Mouse (Mus musculus) neural tube, embryonic 11.5 days (tissue): ENCODE results near the gene Cpxm1. TPM values are rescaled to one million over a fixed set of nuclear protein-coding genes. Genes with fewer than 3 reads are reported as not detected.
"Not testable (repeated sequence)": the region's sequence is repeated elsewhere in the genome, so short reads cannot be mapped to it uniquely, and the experiment has no call there.

ENCODE experiments used
- ATAC-seq: fragments of 200-750 bp; cut with Nextera tagmentation; 2 replicates; pipeline ENCODE4 v1.8.0; 2017; ENCODE audit warnings: moderate number of reproducible peaks, mild to moderate bottlenecking, moderate TSS enrichment, moderate library complexity; ENCODE audit not compliant: insufficient read depth, low FRiP score, low TSS enrichment
- DNase-seq: peaks from one replicate; pipeline ENCODE4 v3.0.0-alpha.2; 2015; ENCODE audit warnings: low spot score
- H3K27ac ChIP-seq: fragments of 300-500 bp; sonication (generic); 2 replicates; pipeline ENCODE4 v1.5.1; 2014; ENCODE audit warnings: low read depth, mild to moderate bottlenecking, low read length
- H3K27me3 ChIP-seq: fragments of 300-500 bp; sonication (generic); 2 replicates; pipeline ENCODE4 v1.6.1; 2014; ENCODE audit warnings: mild to moderate bottlenecking, low read length, mixed read lengths; ENCODE audit not compliant: control insufficient read depth, insufficient read depth
- H3K36me3 ChIP-seq: fragments of 300-500 bp; sonication (generic); 2 replicates; pipeline ENCODE4 v1.6.1; 2014; ENCODE audit warnings: mild to moderate bottlenecking, low read length, moderate library complexity, mixed read lengths; ENCODE audit not compliant: control insufficient read depth, insufficient read depth
- H3K4me1 ChIP-seq: fragments of 300-500 bp; sonication (generic); 2 replicates; pipeline ENCODE4 v1.6.1; 2014; ENCODE audit warnings: low read length, mixed read lengths; ENCODE audit not compliant: control insufficient read depth, insufficient read depth
- H3K4me2 ChIP-seq: fragments of 300-500 bp; sonication (generic); 2 replicates; pipeline ENCODE4 v1.6.1; 2014; ENCODE audit warnings: low read depth, mild to moderate bottlenecking, moderate library complexity
- H3K4me3 ChIP-seq: fragments of 300-500 bp; sonication (generic); 2 replicates; pipeline ENCODE4 v1.5.1; 2014; ENCODE audit warnings: low read depth, low read length
- H3K9ac ChIP-seq: fragments of 300-500 bp; sonication (generic); 2 replicates; pipeline ENCODE4 v1.6.1; 2014; ENCODE audit warnings: mild to moderate bottlenecking, low read length
- H3K9me3 ChIP-seq: fragments of 300-500 bp; sonication (generic); 2 replicates; pipeline ENCODE4 v1.6.1; 2016; ENCODE audit warnings: low read length; ENCODE audit not compliant: control insufficient read depth
- WGBS: fragments of 180-500 bp; shearing (Covaris S2); extraction: QIAGEN DNeasy Blood & Tissue Kit; methylation state at CpG from one replicate; pipeline ENCODE4 v1.1.7; 2014; 5-methylcytosine and 5-hydroxymethylcytosine counted together
- polyA plus RNA-seq: library from polyadenylated mRNA; unstranded; fragments of >200 nt; fragmentation: Nextera tagmentation; extraction: Ambion mirVana; gene quantifications from 2 replicates; pipeline ENCODE4 v1.2.1, GENCODE M21; 2014

Cpxm1 gene
- polyA plus RNA-seq, 1 experiment from 2014 or later, result 32.3 TPM

DNA sequence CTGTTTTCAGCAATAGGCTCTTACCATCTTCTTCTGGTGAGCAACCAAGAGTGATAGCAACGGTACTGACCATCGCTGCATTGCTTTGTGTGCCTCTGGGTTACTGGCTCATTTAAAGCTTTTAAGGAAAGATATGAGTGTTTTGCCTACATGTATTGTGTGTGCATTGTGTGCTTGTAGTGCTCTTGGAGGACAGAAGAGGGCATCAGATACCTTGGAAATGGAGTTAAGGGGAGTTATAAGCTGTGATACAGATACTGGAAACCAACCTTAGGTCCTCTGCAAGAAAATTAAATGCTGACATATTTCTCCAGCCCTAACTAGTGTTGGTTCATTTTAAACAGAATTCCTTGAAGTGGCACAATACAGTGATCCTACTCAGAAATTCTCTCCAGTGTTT lies 8.6 kb downstream of the Cpxm1 start:
- 78% methylated on average over 2 of the region's 2 CpGs for WGBS
- no peak overlapping the region for H3K27ac ChIP-seq
- ATAC-seq, result no peak
- peaks cover 2% of the 10 kb centered on the region for H3K36me3 ChIP-seq
- H3K9me3 ChIP-seq, result no peaks in the 10 kb centered on the region
- no peaks in the 10 kb centered on the region for H3K27me3 ChIP-seq
- no peak overlapping the region for H3K4me2 ChIP-seq
- no peak overlapping the region for H3K9ac ChIP-seq
- no peak for DNase-seq
- H3K4me3 ChIP-seq, result no peak overlapping the region
- no peaks in the 10 kb centered on the region for H3K4me1 ChIP-seq

DNA sequence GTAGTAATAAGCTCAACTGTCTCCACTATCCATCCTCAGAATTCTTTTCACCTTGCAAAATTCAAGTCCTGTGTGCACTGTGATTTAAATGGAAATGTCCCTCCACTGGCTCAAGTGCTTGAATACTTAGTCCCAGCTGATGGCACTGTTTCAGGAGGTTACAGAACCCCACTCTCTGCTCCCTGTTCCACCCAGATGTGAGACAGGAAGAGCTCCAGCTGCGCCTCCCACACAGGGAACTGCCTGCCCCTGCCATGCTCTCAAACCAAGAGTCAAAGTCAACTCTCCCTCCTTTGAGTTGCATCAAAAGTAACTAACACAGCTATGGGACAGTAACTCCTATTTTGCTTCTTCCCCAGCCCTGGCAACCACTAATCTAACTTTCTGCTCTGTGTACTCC lies 11.2 kb downstream of the Cpxm1 start:
- no peak overlapping the region for H3K4me2 ChIP-seq
- no peak overlapping the region for H3K9ac ChIP-seq
- H3K36me3 ChIP-seq, result peaks cover 2% of the 10 kb centered on the region; the same call in 1 of the 2 replicates
- ATAC-seq, result no peak
- H3K9me3 ChIP-seq, result no peaks in the 10 kb centered on the region
- no peak overlapping the region for H3K27ac ChIP-seq
- H3K4me1 ChIP-seq, result no peaks in the 10 kb centered on the region
- no peak overlapping the region for H3K4me3 ChIP-seq
- whole genome bisulfite sequencing, result 67% methylated on average over 1 of the region's 1 CpGs
- DNase-seq, result no peak
- no peaks in the 10 kb centered on the region for H3K27me3 ChIP-seq

DNA sequence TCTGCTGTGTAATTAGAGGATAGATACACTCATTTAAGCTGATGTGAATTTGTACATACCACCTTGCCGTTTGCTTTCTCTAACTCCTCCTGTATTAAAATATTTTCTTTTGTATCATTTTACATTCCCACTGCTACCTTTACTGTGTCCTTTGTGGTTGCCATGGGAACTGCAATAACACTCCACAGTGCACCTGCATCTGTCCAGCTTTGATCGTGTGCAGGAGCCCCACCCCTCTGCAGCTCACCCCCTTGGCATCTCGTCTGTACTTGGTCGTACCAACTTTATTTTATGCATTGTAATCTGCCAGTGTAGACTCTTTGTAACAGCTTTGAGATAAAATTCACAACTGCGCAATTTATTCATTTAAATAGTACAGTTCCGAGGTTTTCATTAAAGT lies 13.5 kb downstream of the Cpxm1 start:
- 80% methylated on average over 6 of the region's 6 CpGs for WGBS
- no peak overlapping the region for H3K4me3 ChIP-seq
- no peaks in the 10 kb centered on the region for H3K27me3 ChIP-seq
- H3K36me3 ChIP-seq, result no peaks in the 10 kb centered on the region
- H3K9ac ChIP-seq, result no peak overlapping the region
- H3K27ac ChIP-seq, result no peak overlapping the region
- no peak for ATAC-seq
- no peaks in the 10 kb centered on the region for H3K9me3 ChIP-seq
- H3K4me2 ChIP-seq, result no peak overlapping the region
- no peaks in the 10 kb centered on the region for H3K4me1 ChIP-seq
- DNase-seq, result no peak

DNA sequence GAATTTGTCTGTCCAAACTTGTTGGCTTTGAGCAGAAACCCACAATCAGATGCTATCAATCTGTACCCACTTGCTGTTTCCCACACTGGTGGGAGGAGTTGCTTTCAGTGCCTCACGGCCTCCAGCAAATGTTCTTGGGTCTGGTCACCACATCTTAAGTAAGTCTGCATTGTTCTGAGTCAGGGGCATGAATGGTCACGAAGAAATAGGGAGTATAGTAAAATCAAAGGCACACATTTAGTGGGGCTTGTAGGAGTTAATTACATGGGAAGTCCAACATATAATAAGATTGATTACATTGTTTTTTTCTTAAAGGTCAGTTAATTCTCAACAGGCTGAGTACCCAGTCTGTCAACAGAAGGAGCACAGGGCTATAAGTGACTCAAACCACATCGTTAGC lies 14.2 kb downstream of the Cpxm1 start:
- no peaks in the 10 kb centered on the region for H3K36me3 ChIP-seq
- H3K4me2 ChIP-seq, result no peak overlapping the region
- no peaks in the 10 kb centered on the region for H3K27me3 ChIP-seq
- no peak for DNase-seq
- no peak for ATAC-seq
- H3K9ac ChIP-seq, result no peak overlapping the region
- WGBS, result 49% methylated on average over 3 of the region's 3 CpGs
- no peaks in the 10 kb centered on the region for H3K4me1 ChIP-seq
- no peak overlapping the region for H3K27ac ChIP-seq
- H3K4me3 ChIP-seq, result no peak overlapping the region
- H3K9me3 ChIP-seq, result no peaks in the 10 kb centered on the region

DNA sequence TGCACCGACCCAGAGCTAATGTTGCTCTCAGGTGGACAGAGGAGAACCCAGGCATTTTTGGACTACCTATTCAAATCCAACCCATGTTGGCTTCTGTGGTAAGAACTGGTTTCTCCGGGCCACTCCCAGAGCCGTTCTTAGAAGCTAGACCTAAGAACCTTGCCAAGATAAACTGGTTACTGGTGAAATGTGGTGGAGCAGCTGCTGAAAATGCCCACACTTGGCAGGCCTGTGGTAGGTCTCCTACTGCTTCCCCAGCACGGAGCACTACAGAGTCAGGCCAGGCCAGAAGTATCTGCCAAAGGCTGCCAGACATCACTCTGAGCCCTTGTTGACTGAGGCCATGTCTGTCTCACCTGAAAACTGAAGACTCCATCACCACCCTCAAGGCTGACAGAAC lies 22.4 kb downstream of the Cpxm1 start:
- Histone ChIP-seq H3K4me1 (no peaks in the 10 kb centered on the region), H3K4me3 (no peak overlapping the region), H3K4me2 (no peak overlapping the region), H3K9me3 (no peaks in the 10 kb centered on the region), H3K27ac (no peak overlapping the region), H3K27me3 (no peaks in the 10 kb centered on the region), H3K36me3 (no peaks in the 10 kb centered on the region), H3K9ac (no peak overlapping the region)
- no peak for DNase-seq
- no peak for ATAC-seq
- 88% methylated on average over 4 of the region's 4 CpGs for WGBS

DNA sequence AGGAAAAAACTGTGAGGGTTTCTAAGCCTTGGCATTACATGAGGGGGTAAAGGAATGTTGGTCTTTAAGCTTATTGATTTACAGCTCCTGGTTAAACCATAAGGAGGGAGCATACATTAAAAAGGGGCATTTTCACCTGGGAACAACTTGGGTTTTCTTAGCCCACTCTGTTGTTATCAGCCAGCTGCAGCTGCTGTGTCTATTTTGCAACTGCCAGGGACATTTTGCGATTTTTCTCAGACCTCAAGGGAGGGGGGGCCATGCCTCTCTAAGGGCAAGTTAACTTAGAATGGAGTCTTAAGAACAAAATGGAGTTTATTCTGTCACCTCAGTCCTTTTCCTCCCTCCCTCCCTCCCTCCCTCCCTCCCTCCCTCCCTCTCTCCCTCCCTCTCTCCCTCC lies 24.3 kb downstream of the Cpxm1 start:
- not testable (repeated sequence) for H3K4me1 ChIP-seq, DNase-seq, H3K27me3 ChIP-seq, H3K27ac ChIP-seq, H3K9me3 ChIP-seq, H3K9ac ChIP-seq, ATAC-seq, H3K4me3 ChIP-seq, H3K36me3 ChIP-seq, H3K4me2 ChIP-seq
- 74% methylated on average over 1 of the region's 1 CpGs for WGBS

DNA sequence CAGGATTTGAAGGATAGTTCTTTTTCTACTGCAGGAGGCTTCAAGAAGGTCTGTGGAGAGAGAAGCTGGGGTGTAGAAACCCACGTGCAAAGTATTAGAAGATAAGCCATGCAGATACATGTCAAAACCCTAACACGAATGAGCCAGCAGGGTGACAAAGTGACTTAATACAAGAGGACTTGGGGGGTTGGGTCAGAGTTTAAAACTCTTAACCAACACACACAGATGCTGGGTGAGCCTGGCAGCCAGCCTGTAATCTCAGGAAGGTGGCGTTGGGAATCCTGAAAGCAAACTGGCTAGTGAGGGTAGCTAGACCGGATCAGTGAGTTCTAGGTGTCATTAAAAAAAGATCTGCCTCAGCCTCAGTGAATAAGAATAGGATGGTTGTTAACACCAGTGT lies 30.0 kb downstream of the Cpxm1 start:
- no peaks in the 10 kb centered on the region for H3K9me3 ChIP-seq
- H3K9ac ChIP-seq, result no peak overlapping the region
- H3K27ac ChIP-seq, result no peak overlapping the region
- ATAC-seq, result no peak
- no peak for DNase-seq
- WGBS, result 66% methylated on average over 4 of the region's 4 CpGs
- H3K4me1 ChIP-seq, result no peaks in the 10 kb centered on the region; the same call in 1 of the 2 replicates
- no peaks in the 10 kb centered on the region for H3K36me3 ChIP-seq
- peaks cover 17% of the 10 kb centered on the region for H3K27me3 ChIP-seq
- H3K4me2 ChIP-seq, result no peak overlapping the region
- H3K4me3 ChIP-seq, result no peak overlapping the region

DNA sequence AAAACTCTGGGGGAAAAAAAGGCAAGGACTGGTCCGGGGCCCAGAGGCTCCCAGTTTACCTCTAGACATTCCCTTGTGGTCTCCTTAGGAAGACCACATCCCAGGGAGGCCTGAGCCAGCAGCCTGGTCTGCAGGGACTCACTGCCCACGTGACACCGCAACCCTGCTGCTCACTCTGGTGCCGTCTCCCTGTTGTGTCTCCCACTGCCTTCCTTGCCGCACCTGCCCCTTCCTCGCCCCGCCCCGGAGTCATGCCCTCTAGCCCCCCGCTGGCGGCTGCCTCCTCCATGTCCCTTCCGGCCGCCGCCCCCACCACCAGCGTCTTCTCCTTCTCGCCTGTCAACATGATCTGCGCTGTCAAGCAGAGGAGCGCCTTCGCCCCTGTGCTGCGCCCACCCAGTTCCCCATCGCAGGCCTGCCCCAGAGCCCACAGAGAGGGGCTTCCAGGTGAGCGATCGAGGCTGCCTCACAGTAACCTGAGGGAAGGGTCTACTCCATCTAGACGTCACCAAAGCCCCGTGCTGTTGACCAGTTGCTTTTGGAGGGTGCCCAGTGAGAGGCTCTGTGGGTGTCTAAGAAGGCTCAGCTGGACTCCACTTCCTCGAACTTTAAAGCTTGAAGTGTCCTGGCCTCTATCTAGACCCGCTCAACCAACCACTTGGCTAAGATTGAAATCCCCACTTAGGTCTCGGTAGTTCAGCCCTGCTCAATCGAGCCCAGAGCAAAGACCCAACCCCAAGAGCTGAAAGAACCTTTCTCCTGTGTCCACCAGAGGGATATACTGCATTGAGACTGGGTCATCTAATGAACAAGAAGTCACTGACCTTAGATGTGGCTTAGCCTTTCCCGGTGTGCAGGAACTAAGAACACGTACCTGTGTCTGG lies 31.9 kb downstream of the Cpxm1 start:
- 6% methylated on average over 30 of the region's 30 CpGs for WGBS
- Histone ChIP-seq H3K9ac (0 out of 2 replicates have a peak overlapping the region, but pooled peaks have one; percentile 14), H3K36me3 (no peaks in the 10 kb centered on the region), H3K27me3 (peaks cover 36% of the 10 kb centered on the region), H3K4me3 (peak overlapping the region; percentile 26), H3K27ac (no peak overlapping the region), H3K9me3 (no peaks in the 10 kb centered on the region), H3K4me2 (peak overlapping the region; percentile 31), H3K4me1 (no peaks in the 10 kb centered on the region; the same call in 1 of the 2 replicates)
- DNase-seq (peak; percentile 35), ATAC-seq (no peak)

DNA sequence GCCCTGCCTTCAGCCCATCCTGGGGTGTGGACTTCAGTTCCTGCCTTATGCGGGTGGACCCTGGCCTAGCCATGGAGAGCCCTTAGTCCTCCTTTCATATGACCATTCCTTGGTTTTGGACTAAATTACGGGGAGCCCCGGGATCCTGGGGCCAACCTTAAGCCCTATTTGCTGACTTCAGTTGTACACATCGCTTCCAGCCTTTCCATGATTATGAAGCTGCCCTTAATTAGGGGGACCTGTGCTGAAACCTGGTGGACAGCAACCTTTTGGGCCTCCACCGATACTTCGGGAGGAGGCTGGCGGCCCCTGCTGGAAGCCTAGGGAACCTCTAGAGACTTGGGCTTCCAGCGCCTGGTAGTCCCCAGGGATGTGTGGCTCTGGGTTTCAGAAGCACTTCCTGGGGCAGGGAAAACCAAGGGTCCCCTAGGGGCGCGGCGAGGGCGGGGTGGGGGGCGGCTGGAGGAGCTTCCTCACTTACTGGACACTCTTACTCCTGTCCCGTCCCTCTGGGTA lies 34.8 kb downstream of the Cpxm1 start:
- no peak overlapping the region for H3K4me3 ChIP-seq
- DNase-seq, result peak; percentile 72
- H3K4me2 ChIP-seq, result no peak overlapping the region
- H3K4me1 ChIP-seq, result no peaks in the 10 kb centered on the region; the same call in 1 of the 2 replicates
- H3K27ac ChIP-seq, result no peak overlapping the region
- H3K9ac ChIP-seq, result no peak overlapping the region
- H3K9me3 ChIP-seq, result no peaks in the 10 kb centered on the region
- peaks cover 44% of the 10 kb centered on the region for H3K27me3 ChIP-seq
- WGBS, result 3% methylated on average over 14 of the region's 14 CpGs
- no peaks in the 10 kb centered on the region for H3K36me3 ChIP-seq
- no peak for ATAC-seq
